Mouse (Mus musculus) liver, embryonic 13.5 days (tissue): Measurements from ENCODE around the gene Pxdc1. TPM values are rescaled to one million over a fixed set of nuclear protein-coding genes. Genes with fewer than 3 reads are reported as not detected.

Experiments used
- ATAC-seq: fragments of 200-750 bp; cut with Nextera tagmentation; 2 replicates; pipeline ENCODE4 v1.8.0; 2017; ENCODE audit warnings: low read depth, mild to moderate bottlenecking, moderate number of reproducible peaks, moderate library complexity
- DNase-seq: peaks from one replicate; pipeline ENCODE4 v3.0.0; 2022
- H3K27ac ChIP-seq: fragments of 300-500 bp; sonication (generic); 2 replicates; pipeline ENCODE4 v1.5.1; 2015; ENCODE audit warnings: moderate library complexity, mild to moderate bottlenecking, inconsistent platforms
- H3K27me3 ChIP-seq: fragments of 300-500 bp; sonication (generic); 2 replicates; pipeline ENCODE4 v1.6.1; 2015; ENCODE audit warnings: mild to moderate bottlenecking, inconsistent platforms
- H3K36me3 ChIP-seq: fragments of 300-500 bp; sonication (generic); 2 replicates; pipeline ENCODE4 v1.6.1; 2015; ENCODE audit warnings: mild to moderate bottlenecking, inconsistent platforms
- H3K4me1 ChIP-seq: fragments of 300-500 bp; sonication (generic); replicated peaks from 2 replicates; pipeline ENCODE4 v1.6.1; 2015; ENCODE audit warnings: inconsistent platforms
- H3K4me2 ChIP-seq: fragments of 300-500 bp; sonication (generic); 2 replicates; pipeline ENCODE4 v1.6.1; 2015; ENCODE audit warnings: inconsistent platforms, mild to moderate bottlenecking, moderate library complexity
- H3K4me3 ChIP-seq: fragments of 300-500 bp; sonication (generic); replicated peaks from 2 replicates; pipeline ENCODE4 v1.5.1; 2015; ENCODE audit warnings: mild to moderate bottlenecking, inconsistent platforms
- H3K9ac ChIP-seq: fragments of 300-500 bp; sonication (generic); 2 replicates; pipeline ENCODE4 v1.6.1; 2015; ENCODE audit warnings: mild to moderate bottlenecking, inconsistent platforms
- H3K9me3 ChIP-seq: fragments of 300-500 bp; sonication (generic); replicated peaks from 2 replicates; pipeline ENCODE4 v1.6.1; 2016; ENCODE audit warnings: inconsistent platforms
- WGBS: fragments of 180-500 bp; shearing (Covaris S2); methylation state at CpG from one replicate; pipeline ENCODE4 v1.1.7; 2015; ENCODE audit not compliant: insufficient replicate concordance; 5-methylcytosine and 5-hydroxymethylcytosine counted together
- polyA plus RNA-seq: library from polyadenylated mRNA; unstranded; fragments of >200 nt; fragmentation: Nextera tagmentation; extraction: Ambion mirVana; gene quantifications from 2 replicates; pipeline ENCODE4 v1.2.1, GENCODE M21; 2015

The Pxdc1 gene
- polyA plus RNA-seq, 1 experiment from 2014 or later = 8.1 TPM

DNA sequence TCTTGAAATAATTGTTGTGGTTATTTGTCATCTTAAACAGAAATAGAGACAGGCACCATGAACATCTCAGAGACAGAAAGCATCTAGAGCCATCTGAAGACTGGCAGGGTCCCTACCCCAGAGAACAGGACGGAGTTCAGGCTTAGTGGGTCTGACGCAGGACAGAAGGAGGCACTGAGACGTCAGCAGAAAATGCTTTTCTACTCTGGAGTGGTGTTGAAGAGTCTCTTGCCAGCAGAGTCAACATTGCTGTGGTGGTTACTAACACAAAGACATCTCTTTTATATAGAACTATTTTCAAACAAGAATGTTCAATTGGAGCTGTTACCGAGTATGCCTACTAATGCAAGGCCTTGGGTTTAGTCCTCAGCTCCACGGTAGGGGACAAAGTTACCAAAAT, 20.1 kb upstream of the Pxdc1 start:
- Histone ChIP-seq H3K36me3 (no peaks in the 10 kb centered on the region), H3K9me3 (no peaks in the 10 kb centered on the region), H3K27ac (no peak overlapping the region), H3K9ac (no peak overlapping the region), H3K4me2 (no peak overlapping the region), H3K27me3 (no peaks in the 10 kb centered on the region), H3K4me1 (no peaks in the 10 kb centered on the region), H3K4me3 (no peak overlapping the region)
- WGBS = 83% methylated on average over 5 of the region's 5 CpGs
- ATAC-seq (no peak), DNase-seq (no peak)

DNA sequence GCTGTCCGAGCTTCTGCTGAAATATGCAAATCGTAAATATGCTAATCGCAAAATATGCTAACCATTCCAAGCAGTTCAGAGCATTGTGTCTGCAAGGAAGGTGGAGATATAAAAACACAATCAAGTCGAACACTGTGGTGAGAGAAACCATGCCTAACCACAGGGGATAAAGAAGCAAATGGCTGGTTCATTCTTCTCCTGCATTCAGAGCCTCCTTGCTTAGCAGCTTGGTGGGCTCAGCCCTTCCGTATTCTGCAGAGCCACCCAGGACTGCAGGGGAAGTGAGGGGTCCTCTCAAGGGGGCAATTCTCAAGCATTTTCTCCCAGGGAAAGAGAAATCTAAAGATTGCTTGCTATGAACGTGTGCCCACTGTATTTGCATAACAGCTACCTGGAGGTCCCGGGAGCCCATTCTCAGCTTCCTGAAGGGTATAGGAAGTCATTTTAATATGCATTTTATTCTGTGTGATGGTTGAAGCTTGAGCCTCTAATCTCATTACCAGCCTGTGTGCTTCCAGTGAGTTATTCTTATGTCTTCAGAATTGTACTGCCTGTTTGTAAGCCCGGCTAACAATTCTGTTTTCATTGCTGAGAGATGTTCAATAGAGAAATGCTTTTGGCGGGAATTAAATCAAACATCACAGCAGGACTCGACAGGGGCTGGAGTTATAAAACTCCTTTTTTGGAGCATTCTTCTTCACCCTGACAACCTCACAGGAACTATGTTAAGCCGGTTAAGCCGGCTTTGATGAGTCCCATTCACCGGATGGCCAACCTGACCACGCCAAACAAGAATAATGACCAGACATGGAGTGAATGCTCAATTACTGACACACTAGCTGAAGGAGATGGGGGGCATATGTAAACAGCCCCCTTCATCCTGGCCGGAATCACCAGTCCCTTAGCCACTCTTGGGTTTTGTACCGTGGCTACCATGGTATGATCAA, 16.9 kb upstream of the Pxdc1 start:
- ATAC-seq (no peak), DNase-seq (no peak)
- H3K9ac ChIP-seq = no peak overlapping the region
- H3K36me3 ChIP-seq = no peaks in the 10 kb centered on the region
- no peak overlapping the region for H3K27ac ChIP-seq
- no peaks in the 10 kb centered on the region for H3K4me1 ChIP-seq
- 56% methylated on average over 16 of the region's 16 CpGs for WGBS
- H3K9me3 ChIP-seq = no peaks in the 10 kb centered on the region
- no peaks in the 10 kb centered on the region for H3K27me3 ChIP-seq
- H3K4me2 ChIP-seq = no peak overlapping the region
- no peak overlapping the region for H3K4me3 ChIP-seq

DNA sequence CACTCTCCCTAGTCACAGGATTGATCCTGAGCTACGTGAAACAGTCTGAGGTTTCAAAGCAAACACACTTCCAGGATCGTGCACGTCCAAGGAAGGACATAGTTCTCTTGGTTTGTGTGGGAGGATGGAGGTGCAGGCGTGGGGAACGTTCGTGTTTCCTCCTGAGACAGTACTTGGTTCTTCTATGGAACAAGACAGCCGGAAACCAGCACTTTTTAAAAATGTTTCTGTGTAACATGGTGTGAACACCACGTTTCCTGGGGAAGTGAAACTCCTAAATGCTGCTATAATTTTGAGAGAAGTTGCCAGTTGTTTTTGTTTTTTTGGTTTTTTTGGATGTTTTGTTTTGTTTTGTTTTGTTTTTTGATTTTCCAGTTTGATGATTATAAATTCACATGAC, 13.9 kb upstream of the Pxdc1 start:
- Histone ChIP-seq H3K4me2 (no peak overlapping the region), H3K27ac (no peak overlapping the region), H3K9me3 (no peaks in the 10 kb centered on the region), H3K4me3 (no peak overlapping the region), H3K9ac (no peak overlapping the region), H3K27me3 (no peaks in the 10 kb centered on the region), H3K4me1 (no peaks in the 10 kb centered on the region), H3K36me3 (no peaks in the 10 kb centered on the region)
- ATAC-seq (no peak), DNase-seq (no peak)
- 40% methylated on average over 8 of the region's 8 CpGs for WGBS

DNA sequence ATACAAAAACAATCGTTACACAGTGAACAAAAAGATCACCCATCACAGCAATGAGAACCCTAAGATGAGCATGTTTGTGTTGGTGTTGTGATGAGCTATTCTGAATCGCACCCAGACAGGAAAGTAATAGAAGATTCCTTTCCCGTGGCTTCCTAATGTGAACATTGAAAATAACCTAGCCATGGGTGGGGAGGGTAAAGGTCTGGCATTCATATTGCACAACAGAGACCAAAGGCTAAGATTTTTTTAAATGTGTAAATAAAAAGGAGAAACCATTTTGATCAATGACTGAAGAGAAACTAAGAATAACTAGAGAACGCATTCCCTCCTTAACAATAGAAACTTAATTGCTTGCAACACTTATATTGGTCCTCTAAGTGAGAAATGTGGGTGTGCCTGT, 11.8 kb upstream of the Pxdc1 start:
- H3K9ac ChIP-seq = no peak overlapping the region
- ATAC-seq (no peak), DNase-seq (no peak)
- no peak overlapping the region for H3K27ac ChIP-seq
- H3K4me1 ChIP-seq = no peaks in the 10 kb centered on the region
- no peak overlapping the region for H3K4me2 ChIP-seq
- H3K4me3 ChIP-seq = no peak overlapping the region
- 60% methylated on average over 4 of the region's 4 CpGs for WGBS
- no peaks in the 10 kb centered on the region for H3K9me3 ChIP-seq
- H3K36me3 ChIP-seq = no peaks in the 10 kb centered on the region
- H3K27me3 ChIP-seq = no peaks in the 10 kb centered on the region

DNA sequence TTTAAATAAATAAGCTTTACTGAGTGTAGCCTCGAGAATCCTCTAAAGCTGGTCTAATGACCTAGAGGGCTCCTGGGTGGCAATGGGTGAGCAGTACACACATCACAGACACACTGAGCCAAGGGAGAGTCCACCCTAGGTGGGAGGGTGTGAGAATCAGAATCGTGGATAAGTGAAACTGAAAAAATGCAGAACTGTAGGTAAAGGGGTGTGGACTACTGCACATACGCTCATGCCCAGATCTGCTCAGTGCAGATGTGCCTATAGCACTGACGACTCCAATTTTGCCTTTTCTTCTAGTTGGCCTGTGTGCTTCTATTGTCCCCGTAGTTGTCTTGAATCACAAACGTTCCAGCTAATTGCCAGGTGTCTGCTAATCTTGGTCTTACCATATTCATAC, 10.5 kb upstream of the Pxdc1 start:
- ATAC-seq (no peak), DNase-seq (no peak)
- 63% methylated on average over 6 of the region's 6 CpGs for WGBS
- no peaks in the 10 kb centered on the region for H3K4me1 ChIP-seq
- no peaks in the 10 kb centered on the region for H3K36me3 ChIP-seq
- H3K27ac ChIP-seq = no peak overlapping the region
- H3K4me2 ChIP-seq = no peak overlapping the region
- no peak overlapping the region for H3K4me3 ChIP-seq
- H3K27me3 ChIP-seq = no peaks in the 10 kb centered on the region
- no peaks in the 10 kb centered on the region for H3K9me3 ChIP-seq
- H3K9ac ChIP-seq = no peak overlapping the region

DNA sequence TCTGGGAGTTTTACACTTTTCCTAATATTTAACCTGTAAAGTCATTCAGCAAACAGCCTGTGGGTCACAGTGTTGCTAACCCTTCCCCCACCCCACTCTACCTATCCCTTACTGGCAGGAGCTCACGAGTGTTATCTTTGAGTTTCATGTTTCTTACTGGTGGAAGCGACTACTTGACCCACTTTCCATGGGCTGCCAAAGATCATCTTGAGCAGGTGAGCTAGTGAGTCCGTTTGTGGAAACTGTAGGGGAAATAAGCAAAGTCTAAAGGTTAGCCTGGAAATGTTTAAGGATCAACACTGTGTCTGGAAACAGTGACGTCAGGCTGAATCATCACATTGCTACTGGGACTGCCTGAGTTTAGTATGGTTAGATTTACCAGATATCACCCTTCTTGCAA, 6.2 kb upstream of the Pxdc1 start:
- Histone ChIP-seq H3K4me3 (no peak overlapping the region), H3K27ac (no peak overlapping the region), H3K4me1 (no peaks in the 10 kb centered on the region), H3K9ac (no peak overlapping the region), H3K9me3 (no peaks in the 10 kb centered on the region), H3K4me2 (no peak overlapping the region), H3K36me3 (no peaks in the 10 kb centered on the region), H3K27me3 (peaks cover 6% of the 10 kb centered on the region)
- WGBS = 36% methylated on average over 4 of the region's 4 CpGs
- ATAC-seq (no peak; the same call in 1 of the 2 replicates), DNase-seq (no peak)

DNA sequence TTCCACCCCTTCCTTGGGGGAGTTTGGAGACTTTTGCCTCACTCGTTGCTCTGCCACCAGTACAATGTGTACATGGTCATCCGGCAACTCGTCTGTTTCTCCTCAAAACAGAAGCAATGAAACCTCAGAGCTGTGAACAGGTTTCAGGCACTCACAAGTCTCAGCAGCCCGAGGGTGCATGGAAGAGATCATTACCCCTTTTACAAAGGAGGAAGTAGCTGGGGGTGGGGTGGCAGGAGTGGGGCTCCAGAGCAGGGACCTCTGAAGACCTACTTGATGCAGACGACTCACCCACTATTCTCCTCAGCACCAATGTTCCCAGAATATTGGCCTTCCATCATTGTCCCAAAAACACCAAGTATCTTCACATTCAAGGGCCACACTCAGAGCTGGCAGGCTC, 3.1 kb upstream of the Pxdc1 start:
- ATAC-seq (no peak), DNase-seq (no peak)
- H3K27ac ChIP-seq = no peak overlapping the region
- no peak overlapping the region for H3K9ac ChIP-seq
- H3K36me3 ChIP-seq = no peaks in the 10 kb centered on the region
- 48% methylated on average over 5 of the region's 5 CpGs for WGBS
- no peaks in the 10 kb centered on the region for H3K9me3 ChIP-seq
- peaks cover 38% of the 10 kb centered on the region for H3K27me3 ChIP-seq
- H3K4me3 ChIP-seq = no peak overlapping the region
- H3K4me2 ChIP-seq = no peak overlapping the region
- peaks cover 8% of the 10 kb centered on the region; the same call in 1 of the 2 replicates for H3K4me1 ChIP-seq

DNA sequence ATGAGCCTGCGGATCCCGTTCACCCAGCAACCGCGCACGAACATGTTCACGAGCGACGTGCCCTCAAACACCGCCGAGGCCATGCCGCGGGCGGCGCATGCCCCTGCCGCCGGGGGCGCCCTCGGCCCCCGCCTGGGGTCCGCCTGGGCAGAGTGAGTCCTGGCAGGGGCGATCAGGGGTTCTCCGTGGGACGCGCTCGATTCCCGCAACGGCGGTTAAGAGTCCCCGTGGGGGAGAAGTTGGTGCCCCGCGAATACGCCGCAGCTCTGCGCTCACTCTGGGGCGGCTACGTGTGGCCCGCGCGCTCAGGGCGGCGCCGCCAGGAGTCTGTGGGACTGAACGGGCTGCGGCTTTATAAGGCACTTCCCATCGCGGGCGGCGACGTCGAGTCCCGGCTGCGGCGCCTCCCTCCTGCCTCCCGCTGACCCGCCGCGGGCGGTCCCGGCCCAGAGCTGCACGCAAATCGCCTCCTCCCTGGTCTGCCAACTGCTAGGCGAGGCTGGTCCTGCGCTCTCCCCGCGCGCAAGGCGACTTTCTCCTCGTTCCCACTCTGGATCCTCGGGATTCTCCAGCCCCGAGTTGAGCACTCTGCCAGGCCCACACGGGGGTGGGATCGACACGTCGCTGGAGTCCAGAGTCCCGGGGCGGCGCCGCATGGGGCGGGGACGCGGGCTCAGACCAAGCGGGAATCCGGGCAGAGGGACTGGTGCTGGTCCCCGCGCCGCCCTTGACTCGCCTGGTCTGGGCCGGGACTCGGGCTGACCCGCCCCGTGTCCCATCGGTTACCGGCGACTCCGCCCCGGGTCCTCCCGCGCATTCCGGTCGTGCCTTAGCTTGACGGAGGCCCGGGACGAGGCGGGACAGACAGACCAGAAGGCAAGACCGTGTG, 689 bp downstream of the Pxdc1 start:
- ATAC-seq (peak; percentile 77), DNase-seq (no peak)
- Histone ChIP-seq H3K27me3 (peaks cover 70% of the 10 kb centered on the region), H3K4me3 (peak overlapping the region; percentile 61), H3K9me3 (no peaks in the 10 kb centered on the region), H3K9ac (peak overlapping the region; percentile 64), H3K4me2 (peak overlapping the region; percentile 62), H3K36me3 (no peaks in the 10 kb centered on the region), H3K4me1 (peaks cover 21% of the 10 kb centered on the region), H3K27ac (peak overlapping the region; percentile 83)
- WGBS = under 1% methylated on average over 105 of the region's 105 CpGs

DNA sequence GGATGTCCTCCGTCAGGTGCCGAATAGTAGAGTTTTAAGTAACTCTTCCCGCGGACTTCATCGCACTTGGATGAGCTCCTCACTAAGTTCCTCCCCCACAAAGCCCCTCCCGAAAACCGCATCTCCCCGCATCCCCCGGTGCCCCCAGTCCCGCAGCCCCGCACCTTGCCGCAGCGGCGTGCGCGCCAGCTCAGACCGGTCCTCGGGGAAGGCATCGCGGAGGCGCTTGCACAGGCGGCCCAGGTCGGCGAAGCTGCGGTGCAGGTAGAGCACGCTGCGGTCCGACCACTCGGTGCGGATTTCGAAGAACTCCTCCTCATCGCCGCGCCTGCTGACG, 1.3 kb downstream of the Pxdc1 start:
- no peak for ATAC-seq
- peaks cover 70% of the 10 kb centered on the region for H3K27me3 ChIP-seq
- peak overlapping the region; percentile 64 for H3K9ac ChIP-seq
- H3K4me2 ChIP-seq = peak overlapping the region; percentile 62
- H3K27ac ChIP-seq = peak overlapping the region; percentile 83; the same call in 1 of the 2 replicates
- no peaks in the 10 kb centered on the region for H3K9me3 ChIP-seq
- WGBS = under 1% methylated on average over 35 of the region's 35 CpGs
- peak overlapping the region; percentile 61 for H3K4me3 ChIP-seq
- no peak for DNase-seq
- H3K36me3 ChIP-seq = no peaks in the 10 kb centered on the region
- H3K4me1 ChIP-seq = peaks cover 21% of the 10 kb centered on the region

DNA sequence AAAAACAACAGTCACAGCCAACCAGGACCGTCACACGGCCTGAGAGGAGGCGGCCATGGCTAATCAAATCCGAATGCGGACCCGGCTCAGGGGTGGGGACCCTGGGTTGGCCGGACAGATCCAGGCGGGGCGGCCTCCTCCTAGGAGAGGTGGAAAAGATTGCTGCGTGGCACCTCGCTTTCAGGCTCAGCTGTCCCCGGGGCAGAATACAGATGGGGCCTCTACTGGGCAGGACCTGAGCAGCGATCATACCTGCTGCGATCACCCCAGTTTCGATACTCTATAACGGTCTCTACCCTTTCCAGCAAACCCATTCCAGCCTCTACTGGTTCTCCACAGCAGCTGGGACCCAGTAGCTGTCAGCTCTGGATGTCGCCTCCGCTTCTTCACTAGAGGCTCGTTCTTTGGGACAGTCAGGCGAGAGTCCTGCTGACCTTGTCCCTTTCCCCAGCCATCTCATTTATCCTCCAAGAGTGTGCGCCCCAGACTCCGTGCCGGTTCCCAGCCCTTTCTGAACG, 1.8 kb downstream of the Pxdc1 start:
- Histone ChIP-seq H3K9ac (peak overlapping the region; percentile 64), H3K27me3 (peaks cover 70% of the 10 kb centered on the region), H3K36me3 (no peaks in the 10 kb centered on the region), H3K27ac (peak overlapping the region; percentile 18), H3K4me3 (peak overlapping the region; percentile 61), H3K9me3 (no peaks in the 10 kb centered on the region), H3K4me1 (peaks cover 21% of the 10 kb centered on the region), H3K4me2 (peak overlapping the region; percentile 62)
- DNase-seq (no peak), ATAC-seq (no peak)
- WGBS = 5% methylated on average over 24 of the region's 24 CpGs

DNA sequence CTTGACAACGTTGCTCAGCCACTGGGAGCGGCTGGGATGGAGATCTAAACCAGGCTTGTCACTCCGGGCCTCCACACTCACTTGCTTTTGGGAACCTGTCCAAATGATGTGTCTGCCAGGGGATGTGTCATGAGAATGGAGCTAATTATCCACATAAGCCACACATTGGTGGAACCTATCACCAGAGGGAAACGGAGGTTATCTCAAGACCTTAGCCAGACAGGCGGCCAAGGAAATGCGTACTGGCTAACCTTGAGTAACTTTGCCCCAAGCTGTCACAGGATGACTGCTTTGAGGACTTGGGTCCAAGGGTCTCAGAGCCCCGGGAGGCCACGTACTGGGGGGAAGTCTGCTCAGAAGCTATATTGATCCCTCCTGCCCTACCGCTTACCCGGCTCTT, 2.3 kb downstream of the Pxdc1 start:
- WGBS = 31% methylated on average over 10 of the region's 10 CpGs
- H3K9ac ChIP-seq = peak overlapping the region; percentile 64; the same call in 1 of the 2 replicates
- no peaks in the 10 kb centered on the region for H3K36me3 ChIP-seq
- peak overlapping the region; percentile 61 for H3K4me3 ChIP-seq
- H3K4me1 ChIP-seq = peaks cover 21% of the 10 kb centered on the region
- no peak overlapping the region for H3K27ac ChIP-seq
- no peaks in the 10 kb centered on the region for H3K9me3 ChIP-seq
- DNase-seq (no peak), ATAC-seq (no peak)
- H3K4me2 ChIP-seq = peak overlapping the region; percentile 62
- peaks cover 70% of the 10 kb centered on the region for H3K27me3 ChIP-seq
